Mouse (Mus musculus): ENCODE results near the gene Wfikkn1.

Gene Wfikkn1

GRCm38 (mm10) chr17:25837076-25837410, 43.6 kb downstream of the Wfikkn1 start, which contains the start of gene Rhbdl1:
TSS of gene Rhbdl1 (minus strand) at chr17:25837295.
- DNase-seq (ENCODE audit: low read depth, low spot score) = peak; percentile 96

GRCm38 (mm10) chr17:25836397-25837075, 44.1 kb downstream of the Wfikkn1 start:
- peak; percentile 42 for DNase-seq (ENCODE audit: low read depth, low spot score)

GRCm38 (mm10) chr17:25835816-25836215, 44.8 kb downstream of the Wfikkn1 start:
- DNase-seq (ENCODE audit: low read depth, low spot score) = no peak

GRCm38 (mm10) chr17:25835301-25835700, 45.4 kb downstream of the Wfikkn1 start:
- DNase-seq (ENCODE audit: low read depth, low spot score) = no peak

- no peak for DNase-seq (ENCODE audit: low read depth, low spot score)
Measured at GRCm38 (mm10) chr17:25834595-25835222, 45.9 kb downstream of the Wfikkn1 start.

GRCm38 (mm10) chr17:25833961-25834594, 46.6 kb downstream of the Wfikkn1 start:
- DNase-seq (ENCODE audit: low read depth, low spot score) = no peak

GRCm38 (mm10) chr17:25833291-25833663, 47.4 kb downstream of the Wfikkn1 start, which contains the start of gene Stub1:
TSS of gene Stub1 (minus strand) at chr17:25833404.
- peak; percentile 96 for DNase-seq (ENCODE audit: low read depth, low spot score)

- peak; percentile 100 for DNase-seq (ENCODE audit: low read depth, low spot score)
Measured at GRCm38 (mm10) chr17:25832436-25833290, 48.0 kb downstream of the Wfikkn1 start.

- no peak for DNase-seq (ENCODE audit: low read depth, low spot score)
Measured at GRCm38 (mm10) chr17:25831451-25832281, 49.0 kb downstream of the Wfikkn1 start.

GRCm38 (mm10) chr17:25830806-25831431, 49.7 kb downstream of the Wfikkn1 start:
- no peak for DNase-seq (ENCODE audit: low read depth, low spot score)

- no peak for DNase-seq (ENCODE audit: low read depth, low spot score)
Measured at GRCm38 (mm10) chr17:25830200-25830753, 50.4 kb downstream of the Wfikkn1 start.

GRCm38 (mm10) chr17:25829558-25830017, 51.1 kb downstream of the Wfikkn1 start:
- no peak for DNase-seq (ENCODE audit: low read depth, low spot score)

- peak; percentile 97 for DNase-seq (ENCODE audit: low read depth, low spot score)
Measured at GRCm38 (mm10) chr17:25828712-25829557, 51.7 kb downstream of the Wfikkn1 start, which contains the start of gene Jmjd8. TSS of gene Jmjd8 (plus strand) at chr17:25828867.

- DNase-seq (ENCODE audit: low read depth, low spot score) = no peak
Measured at GRCm38 (mm10) chr17:25828223-25828594, 52.4 kb downstream of the Wfikkn1 start.

All from brain, adult 2 months (tissue).